Mouse (Mus musculus) E14TG2a.4 (cell line): Measurements from ENCODE around the gene Actr1b.
A peak's percentile ranks its signal among the peaks of the same experiment; 100 is the strongest.

ENCODE experiments used
- H3K27me3 ChIP-seq: 2 replicates; pipeline ENCODE4 v1.6.1; 2014; ENCODE audit warnings: low read length, control low read depth; ENCODE audit not compliant: insufficient read depth
- H3K36me3 ChIP-seq: 2 replicates; pipeline ENCODE4 v1.6.1; 2014; ENCODE audit warnings: low read length, control low read depth; ENCODE audit not compliant: insufficient read depth
- H3K4me1 ChIP-seq: replicated peaks from 2 replicates; pipeline ENCODE4 v1.6.1; 2014; ENCODE audit warnings: low read depth, low read length, control low read depth
- H3K4me3 ChIP-seq: replicated peaks from 2 replicates; pipeline ENCODE4 v1.5.1; 2014; ENCODE audit warnings: mild to moderate bottlenecking, low read length
- H3K9me3 ChIP-seq: 2 replicates; pipeline ENCODE4 v1.6.1; 2014; ENCODE audit warnings: low read length, control low read depth
- CTCF ChIP-seq: conservative IDR thresholded peaks from 2 replicates; pipeline ENCODE4 v1.5.1; 2014; ENCODE audit warnings: low read length
- NANOG ChIP-seq: IDR thresholded peaks from 2 replicates; pipeline ENCODE4 v1.6.1; 2014; ENCODE audit warnings: borderline replicate concordance, low read length, mixed read lengths
- POU5F1 ChIP-seq: IDR thresholded peaks from 2 replicates; pipeline ENCODE4 v1.6.1; 2014; ENCODE audit warnings: low read length, borderline replicate concordance

The Actr1b gene

DNA sequence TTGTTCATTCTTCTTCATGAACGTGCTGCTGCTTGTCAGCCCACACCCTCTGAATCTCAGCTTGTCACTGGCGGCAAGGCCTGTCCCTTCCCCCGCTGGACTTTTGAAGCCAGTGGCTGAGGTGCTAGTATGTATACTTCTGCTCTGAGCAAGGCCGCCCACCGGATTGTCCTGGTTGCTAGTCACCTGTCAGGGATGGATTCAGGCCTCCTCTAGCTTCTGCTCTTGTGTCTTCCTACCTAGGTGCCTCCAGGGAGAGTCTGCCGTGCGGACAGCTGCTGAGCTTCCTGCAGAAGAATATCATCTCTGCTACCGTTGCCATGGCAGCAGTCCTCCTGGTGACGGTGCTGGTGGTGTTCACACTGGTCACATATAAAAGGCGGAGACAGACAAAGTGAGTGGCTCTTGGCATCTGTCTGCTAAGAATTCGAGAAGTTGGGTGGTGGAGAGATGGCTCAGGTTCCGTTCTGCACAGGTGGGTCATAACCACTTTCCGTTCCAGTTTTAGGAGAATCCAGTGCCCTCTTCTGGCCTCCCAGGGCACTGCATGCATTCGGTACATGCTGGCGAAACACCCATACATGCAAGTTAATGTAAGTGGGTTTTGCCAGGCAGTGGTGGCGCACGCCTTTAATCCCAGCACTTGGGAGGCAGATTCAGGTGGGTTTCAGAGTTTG is 30.2 kb upstream of the Actr1b start:
- Histone ChIP-seq H3K9me3 (no peaks in the 10 kb centered on the region), H3K4me1 (peaks cover 23% of the 10 kb centered on the region), H3K4me3 (peak overlapping the region; percentile 23; the same call in 1 of the 2 replicates), H3K36me3 (no peaks in the 10 kb centered on the region), H3K27me3 (peaks cover 41% of the 10 kb centered on the region)
- TF ChIP-seq NANOG = no peak
- peak; percentile 81 for TF ChIP-seq CTCF
- TF ChIP-seq POU5F1 = no peak

GRCm38 (mm10) chr1:36743046-36743445 is 28.8 kb upstream of the Actr1b start:
- peaks cover 23% of the 10 kb centered on the region for H3K4me1 ChIP-seq
- H3K27me3 ChIP-seq = peaks cover 41% of the 10 kb centered on the region
- no peaks in the 10 kb centered on the region for H3K36me3 ChIP-seq
- no peak overlapping the region for H3K4me3 ChIP-seq
- TF ChIP-seq POU5F1 (no peak), CTCF (no peak), NANOG (no peak)
- H3K9me3 ChIP-seq = no peaks in the 10 kb centered on the region

- no peak overlapping the region for H3K4me3 ChIP-seq
- H3K36me3 ChIP-seq = no peaks in the 10 kb centered on the region
- H3K9me3 ChIP-seq = no peaks in the 10 kb centered on the region
- peaks cover 34% of the 10 kb centered on the region for H3K27me3 ChIP-seq
- H3K4me1 ChIP-seq = peaks cover 6% of the 10 kb centered on the region
- TF ChIP-seq POU5F1 (no peak), CTCF (no peak), NANOG (no peak)
Measured at GRCm38 (mm10) chr1:36739231-36739630, 25.0 kb upstream of the Actr1b start.

DNA sequence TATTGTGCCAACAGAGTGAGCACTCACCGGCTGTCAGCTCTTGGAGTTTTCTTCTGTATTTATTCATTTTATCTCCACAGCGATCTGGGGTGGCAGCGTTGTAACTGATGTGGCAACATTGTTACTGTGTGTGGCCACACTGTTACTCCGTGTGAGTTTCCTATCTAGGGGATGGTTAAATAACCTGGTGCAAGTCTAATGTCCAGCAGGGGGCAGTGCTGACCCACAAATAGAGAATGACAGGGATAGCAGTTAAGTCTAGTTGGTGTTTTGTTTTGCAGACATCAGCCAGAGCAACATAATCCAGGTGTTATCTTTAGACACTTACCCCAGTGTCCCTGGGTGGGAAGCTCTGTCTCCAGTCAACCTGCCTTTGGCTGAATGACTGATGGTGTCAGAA is 23.1 kb upstream of the Actr1b start:
- 0 out of 2 replicates have a peak, but pooled peaks cover under 1% of the 10 kb centered on the region for H3K4me1 ChIP-seq
- TF ChIP-seq NANOG (no peak), CTCF (peak; percentile 74)
- H3K27me3 ChIP-seq = peaks cover 23% of the 10 kb centered on the region
- no peak overlapping the region for H3K4me3 ChIP-seq
- no peaks in the 10 kb centered on the region for H3K36me3 ChIP-seq
- H3K9me3 ChIP-seq = no peaks in the 10 kb centered on the region

DNA sequence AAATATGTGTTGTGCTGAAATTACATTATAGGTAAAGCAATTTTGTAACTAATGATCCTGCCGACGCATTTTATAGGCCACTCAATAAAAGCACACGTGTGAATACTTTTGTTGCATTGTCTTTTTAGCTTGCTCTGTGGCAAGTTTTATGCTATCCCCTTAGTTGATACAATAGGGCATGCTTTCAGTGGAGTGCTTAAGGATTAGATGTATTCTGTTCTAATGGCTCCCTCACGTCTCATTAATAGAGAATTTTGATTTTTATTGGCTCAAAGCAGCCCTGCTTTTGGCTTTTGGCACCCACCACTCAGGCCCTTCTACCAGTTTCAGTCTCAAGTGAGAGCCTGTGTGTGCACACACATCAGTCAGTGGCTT is 9.8 kb upstream of the Actr1b start:
- TF ChIP-seq POU5F1 (no peak), CTCF (no peak), NANOG (no peak)
- Histone ChIP-seq H3K4me1 (no peaks in the 10 kb centered on the region), H3K4me3 (no peak overlapping the region), H3K9me3 (peaks cover 17% of the 10 kb centered on the region), H3K27me3 (no peaks in the 10 kb centered on the region; the same call in 1 of the 2 replicates), H3K36me3 (no peaks in the 10 kb centered on the region)

GRCm38 (mm10) chr1:36723146-36724056 is 9.2 kb upstream of the Actr1b start:
- Histone ChIP-seq H3K4me1 (no peaks in the 10 kb centered on the region), H3K36me3 (no peaks in the 10 kb centered on the region), H3K9me3 (peaks cover 17% of the 10 kb centered on the region), H3K27me3 (no peaks in the 10 kb centered on the region), H3K4me3 (no peak overlapping the region)
- TF ChIP-seq POU5F1 = no peak
- no peak for TF ChIP-seq NANOG
- TF ChIP-seq CTCF = no peak

DNA sequence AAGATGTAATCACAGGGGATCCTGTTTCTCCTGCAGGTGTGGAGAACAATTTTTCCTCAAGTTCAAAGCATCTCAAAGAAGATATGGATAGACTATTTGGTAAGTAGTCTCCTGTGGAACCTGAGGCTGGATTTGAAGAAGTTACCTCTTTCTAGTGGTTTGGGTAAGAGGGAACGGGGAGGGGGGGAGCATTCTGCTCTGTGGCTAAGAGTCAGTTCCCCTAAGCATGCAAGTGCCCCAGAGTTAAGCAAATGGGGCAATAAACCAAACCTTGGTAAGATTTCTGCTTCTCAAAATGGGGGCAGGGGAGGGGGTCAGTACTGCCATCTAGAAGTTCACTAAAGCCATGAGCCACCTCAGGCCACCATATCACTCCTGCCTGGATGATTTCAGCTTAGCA is 4.6 kb upstream of the Actr1b start:
- no peaks in the 10 kb centered on the region for H3K4me1 ChIP-seq
- TF ChIP-seq CTCF (no peak), NANOG (no peak), POU5F1 (no peak)

DNA sequence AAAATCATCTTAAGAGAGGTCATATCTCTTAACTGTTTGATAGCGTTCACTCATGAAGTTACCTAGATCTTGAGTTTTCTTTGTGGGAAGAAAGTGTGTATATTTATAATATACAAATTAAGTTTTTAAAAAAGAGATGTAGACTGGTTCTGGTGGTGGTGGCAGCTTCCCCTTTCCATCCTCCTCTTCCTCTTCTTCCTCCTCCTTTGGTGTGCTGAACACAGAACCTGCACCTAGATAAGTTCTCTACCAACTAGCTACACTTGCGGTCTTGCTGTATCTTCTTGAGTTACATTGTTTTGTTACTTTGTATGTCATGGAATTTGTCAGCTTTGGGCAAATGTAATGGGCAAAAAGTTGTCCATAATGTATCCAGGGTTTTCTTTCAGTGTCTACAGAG is 3.1 kb downstream of the Actr1b start:
- Histone ChIP-seq H3K4me1 (peaks cover 37% of the 10 kb centered on the region), H3K27me3 (no peaks in the 10 kb centered on the region), H3K4me3 (no peak overlapping the region), H3K36me3 (peaks cover 14% of the 10 kb centered on the region), H3K9me3 (peaks cover 10% of the 10 kb centered on the region)
- TF ChIP-seq NANOG (no peak), CTCF (no peak), POU5F1 (no peak)

More for the DNA sequence above, 4.6 kb upstream of the Actr1b start:
- no peaks in the 10 kb centered on the region for H3K27me3 ChIP-seq
- peaks cover 23% of the 10 kb centered on the region for H3K9me3 ChIP-seq
- no peak overlapping the region for H3K4me3 ChIP-seq
- H3K36me3 ChIP-seq = no peaks in the 10 kb centered on the region
